Mouse (Mus musculus): ENCODE measurements around the gene Pgk1. TPM values are rescaled to one million over a fixed set of nuclear protein-coding genes. Genes with fewer than 3 reads are reported as not detected.
"Not testable (repeated sequence)": the region's sequence is repeated elsewhere in the genome, so short reads cannot be mapped to it uniquely, and the experiment has no call there.

The Pgk1 gene
- polyA plus RNA-seq, 1 experiment = 508 TPM

- WGBS = 5% methylated on average over 12 of the region's 12 CpGs
- H3K4me3 ChIP-seq (replicated peaks; ENCODE audit: insufficient read depth, low read depth, low read length) = peak overlapping the region; percentile 97
- no peaks in the 10 kb centered on the region for H3K27me3 ChIP-seq (ENCODE audit: control insufficient read depth, insufficient read depth, low read length)
- DNase-seq = peak; percentile 36 to 40
- peaks cover 2% of the 10 kb centered on the region; the same call in 1 of the 2 replicates for H3K4me1 ChIP-seq (ENCODE audit: control insufficient read depth, insufficient read depth, low read length)
- peak overlapping the region; percentile 71; the same call in 1 of the 2 replicates for H3K27ac ChIP-seq (ENCODE audit: insufficient read depth, low read length)
- no peak for TF ChIP-seq POLR2A (IDR thresholded peaks at IDR 0.05; ENCODE audit: borderline replicate concordance, insufficient read depth, low read length)
- no peak for TF ChIP-seq CTCF (IDR thresholded peaks at IDR 0.05; ENCODE audit: borderline replicate concordance, insufficient read depth, low read depth, low read length)
Observed at GRCm38 (mm10) chrX:106187737-106188136, 837 bp downstream of the Pgk1 start.

- H3K27ac ChIP-seq (ENCODE audit: insufficient read depth, low read length) = no peak overlapping the region
- H3K4me1 ChIP-seq (ENCODE audit: control insufficient read depth, insufficient read depth, low read length) = peaks cover 5% of the 10 kb centered on the region; the same call in 1 of the 2 replicates
- TF ChIP-seq CTCF (IDR thresholded peaks at IDR 0.05; ENCODE audit: borderline replicate concordance, insufficient read depth, low read depth, low read length) (no peak), POLR2A (IDR thresholded peaks at IDR 0.05; ENCODE audit: borderline replicate concordance, insufficient read depth, low read length) (no peak)
- WGBS = 36% methylated on average over 5 of the region's 5 CpGs
- H3K27me3 ChIP-seq (ENCODE audit: control insufficient read depth, insufficient read depth, low read length) = no peaks in the 10 kb centered on the region
- H3K4me3 ChIP-seq (replicated peaks; ENCODE audit: insufficient read depth, low read depth, low read length) = no peak overlapping the region
- DNase-seq = no peak
Observed at GRCm38 (mm10) chrX:106189356-106189755, 2.5 kb downstream of the Pgk1 start.

- no peak overlapping the region for H3K27ac ChIP-seq (ENCODE audit: insufficient read depth, low read length)
- TF ChIP-seq POLR2A (IDR thresholded peaks at IDR 0.05; ENCODE audit: borderline replicate concordance, insufficient read depth, low read length) (no peak), CTCF (IDR thresholded peaks at IDR 0.05; ENCODE audit: borderline replicate concordance, insufficient read depth, low read depth, low read length) (no peak)
- no peak overlapping the region for H3K4me3 ChIP-seq (replicated peaks; ENCODE audit: insufficient read depth, low read depth, low read length)
- no peak for DNase-seq
- WGBS = 34% methylated on average over 4 of the region's 4 CpGs
- H3K4me1 ChIP-seq (ENCODE audit: control insufficient read depth, insufficient read depth, low read length) = peaks cover 5% of the 10 kb centered on the region; the same call in 1 of the 2 replicates
- H3K27me3 ChIP-seq (ENCODE audit: control insufficient read depth, insufficient read depth, low read length) = no peaks in the 10 kb centered on the region
Observed at GRCm38 (mm10) chrX:106190091-106190490, 3.2 kb downstream of the Pgk1 start.

GRCm38 (mm10) chrX:106194361-106194760, 7.5 kb downstream of the Pgk1 start:
- 83% methylated on average over 6 of the region's 6 CpGs for WGBS
- DNase-seq; H3K27me3 ChIP-seq (ENCODE audit: control insufficient read depth, insufficient read depth, low read length); H3K4me3 ChIP-seq (replicated peaks; ENCODE audit: insufficient read depth, low read depth, low read length); H3K27ac ChIP-seq (ENCODE audit: insufficient read depth, low read length); H3K4me1 ChIP-seq (ENCODE audit: control insufficient read depth, insufficient read depth, low read length): not testable (repeated sequence)

- Histone ChIP-seq H3K27ac (ENCODE audit: insufficient read depth, low read length) (no peak overlapping the region), H3K4me1 (ENCODE audit: control insufficient read depth, insufficient read depth, low read length) (peaks cover 3% of the 10 kb centered on the region; the same call in 1 of the 2 replicates), H3K27me3 (ENCODE audit: control insufficient read depth, insufficient read depth, low read length) (no peaks in the 10 kb centered on the region), H3K4me3 (replicated peaks; ENCODE audit: insufficient read depth, low read depth, low read length) (no peak overlapping the region)
- no peak for TF ChIP-seq POLR2A (IDR thresholded peaks at IDR 0.05; ENCODE audit: borderline replicate concordance, insufficient read depth, low read length)
- no peak for TF ChIP-seq CTCF (IDR thresholded peaks at IDR 0.05; ENCODE audit: borderline replicate concordance, insufficient read depth, low read depth, low read length)
- WGBS = 61% methylated on average over 5 of the region's 5 CpGs
- DNase-seq = no peak
Observed at GRCm38 (mm10) chrX:106197308-106197707, 10.4 kb downstream of the Pgk1 start.

- WGBS = 80% methylated on average over 5 of the region's 5 CpGs
- DNase-seq = no peak
- Histone ChIP-seq H3K27me3 (ENCODE audit: control insufficient read depth, insufficient read depth, low read length) (no peaks in the 10 kb centered on the region), H3K4me1 (ENCODE audit: control insufficient read depth, insufficient read depth, low read length) (peaks cover under 1% of the 10 kb centered on the region; the same call in 1 of the 2 replicates), H3K27ac (ENCODE audit: insufficient read depth, low read length) (no peak overlapping the region), H3K4me3 (replicated peaks; ENCODE audit: insufficient read depth, low read depth, low read length) (no peak overlapping the region)
- TF ChIP-seq POLR2A (IDR thresholded peaks at IDR 0.05; ENCODE audit: borderline replicate concordance, insufficient read depth, low read length) = no peak
- no peak for TF ChIP-seq CTCF (IDR thresholded peaks at IDR 0.05; ENCODE audit: borderline replicate concordance, insufficient read depth, low read depth, low read length)
Observed at GRCm38 (mm10) chrX:106198904-106199303, 12.0 kb downstream of the Pgk1 start.

- TF ChIP-seq POLR2A (IDR thresholded peaks at IDR 0.05; ENCODE audit: borderline replicate concordance, insufficient read depth, low read length) = no peak
- TF ChIP-seq CTCF (IDR thresholded peaks at IDR 0.05; ENCODE audit: borderline replicate concordance, insufficient read depth, low read depth, low read length) = no peak
- 78% methylated on average over 2 of the region's 2 CpGs for WGBS
- no peak overlapping the region for H3K4me3 ChIP-seq (replicated peaks; ENCODE audit: insufficient read depth, low read depth, low read length)
- H3K4me1 ChIP-seq (ENCODE audit: control insufficient read depth, insufficient read depth, low read length) = no peaks in the 10 kb centered on the region
- no peak overlapping the region for H3K27ac ChIP-seq (ENCODE audit: insufficient read depth, low read length)
- no peaks in the 10 kb centered on the region for H3K27me3 ChIP-seq (ENCODE audit: control insufficient read depth, insufficient read depth, low read length)
- DNase-seq = no peak
Observed at GRCm38 (mm10) chrX:106209100-106209499, 22.2 kb downstream of the Pgk1 start.

GRCm38 (mm10) chrX:106219171-106220032, 32.5 kb downstream of the Pgk1 start:
- Histone ChIP-seq H3K27ac (ENCODE audit: insufficient read depth, low read length) (peak overlapping the region; percentile 85), H3K27me3 (ENCODE audit: control insufficient read depth, insufficient read depth, low read length) (no peaks in the 10 kb centered on the region), H3K4me1 (ENCODE audit: control insufficient read depth, insufficient read depth, low read length) (no peaks in the 10 kb centered on the region), H3K4me3 (replicated peaks; ENCODE audit: insufficient read depth, low read depth, low read length) (peak overlapping the region; percentile 97)
- peak; percentile 83 to 85 for DNase-seq
- TF ChIP-seq CTCF (IDR thresholded peaks at IDR 0.05; ENCODE audit: borderline replicate concordance, insufficient read depth, low read depth, low read length) (no peak), POLR2A (IDR thresholded peaks at IDR 0.05; ENCODE audit: borderline replicate concordance, insufficient read depth, low read length) (peak; percentile 54; the same call in 1 of the 2 replicates)
- WGBS = 10% methylated on average over 59 of the region's 60 CpGs
